Mouse (Mus musculus) embryonic facial prominence, embryonic 11.5 days (tissue): ENCODE data around the gene Grpel1. TPM values are rescaled to one million over a fixed set of nuclear protein-coding genes. Genes with fewer than 3 reads are reported as not detected.

Experiments used
- ATAC-seq: fragments of 200-750 bp; cut with Nextera tagmentation; replicated peaks from 2 replicates; pipeline ENCODE4 v1.8.0; 2017; ENCODE audit warnings: low read depth; ENCODE audit not compliant: insufficient number of reproducible peaks, low FRiP score, low TSS enrichment
- DNase-seq: peaks from one replicate; pipeline ENCODE4 v3.0.0-alpha.2; 2015; ENCODE audit warnings: low spot score
- H3K27ac ChIP-seq: fragments of 300-500 bp; sonication (generic); replicated peaks from 2 replicates; pipeline ENCODE4 v1.5.1; 2014; ENCODE audit warnings: mild to moderate bottlenecking, low read depth, low read length, control low read depth
- H3K27me3 ChIP-seq: fragments of 300-500 bp; sonication (generic); 2 replicates; pipeline ENCODE4 v1.6.1; 2014; ENCODE audit warnings: mild to moderate bottlenecking, low read length, moderate library complexity, mixed read lengths; ENCODE audit not compliant: control insufficient read depth, insufficient read depth
- H3K36me3 ChIP-seq: fragments of 300-500 bp; sonication (generic); replicated peaks from 2 replicates; pipeline ENCODE4 v1.6.1; 2014; ENCODE audit warnings: low read depth, mild to moderate bottlenecking, low read length, moderate library complexity, mixed read lengths; ENCODE audit not compliant: control insufficient read depth, insufficient read depth
- H3K4me1 ChIP-seq: fragments of 300-500 bp; sonication (generic); 2 replicates; pipeline ENCODE4 v1.6.1; 2014; ENCODE audit warnings: low read length, mixed read lengths; ENCODE audit not compliant: control insufficient read depth, insufficient read depth
- H3K4me2 ChIP-seq: fragments of 300-500 bp; sonication (generic); 2 replicates; pipeline ENCODE4 v1.6.1; 2014; ENCODE audit warnings: low read depth, mild to moderate bottlenecking, control low read depth, low read length, moderate library complexity
- H3K4me3 ChIP-seq: fragments of 300-500 bp; sonication (generic); 2 replicates; pipeline ENCODE4 v1.5.1; 2014; ENCODE audit warnings: low read depth, low read length, control low read depth
- H3K9ac ChIP-seq: fragments of 300-500 bp; sonication (generic); replicated peaks from 2 replicates; pipeline ENCODE4 v1.6.1; 2014; ENCODE audit warnings: mild to moderate bottlenecking, control low read depth, low read length
- H3K9me3 ChIP-seq: fragments of 300-500 bp; sonication (generic); replicated peaks from 2 replicates; pipeline ENCODE4 v1.6.1; 2016; ENCODE audit warnings: mild to moderate bottlenecking, low read length, inconsistent platforms, mixed read lengths; ENCODE audit not compliant: control insufficient read depth
- WGBS: fragments of 180-500 bp; shearing (Covaris S2); extraction: QIAGEN DNeasy Blood & Tissue Kit; methylation state at CpG from one replicate; pipeline ENCODE4 v1.1.7; 2014; 5-methylcytosine and 5-hydroxymethylcytosine counted together
- polyA plus RNA-seq: library from polyadenylated mRNA; unstranded; fragments of >200 nt; fragmentation: Nextera tagmentation; extraction: Ambion mirVana; gene quantifications from 2 replicates; pipeline ENCODE4 v1.2.1, GENCODE M21; 2014

The Grpel1 gene
- polyA plus RNA-seq, 1 experiment from 2014 or later: 61.4 TPM

- no peak overlapping the region for H3K9ac ChIP-seq
- no peak overlapping the region for H3K4me2 ChIP-seq
Measured at GRCm38 (mm10) chr5:36463391-36463790, 1.4 kb upstream of the Grpel1 start.

DNA sequence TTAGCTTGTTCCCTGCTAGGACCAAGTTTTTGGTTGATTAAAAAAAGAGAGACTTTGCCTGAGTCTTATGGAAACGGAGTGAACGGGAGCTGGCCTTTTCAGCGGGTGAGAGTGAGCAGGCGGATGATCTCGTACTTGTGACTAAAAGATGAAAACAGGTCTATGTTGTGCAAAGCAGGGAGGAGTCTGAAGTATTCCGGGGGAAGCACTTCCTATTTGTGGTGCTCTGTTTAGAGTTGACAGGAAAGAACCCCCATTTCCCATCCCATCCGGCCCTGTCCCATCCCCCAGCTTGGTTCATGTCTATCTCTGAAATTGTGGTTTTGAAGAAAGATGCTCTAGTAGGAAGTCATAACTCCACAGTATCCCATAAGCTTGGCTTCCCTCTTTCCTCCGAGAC is 1.1 kb downstream of the Grpel1 start:
- WGBS: 21% methylated on average over 8 of the region's 8 CpGs
- peak overlapping the region; percentile 80 for H3K4me2 ChIP-seq
- no peaks in the 10 kb centered on the region for H3K27me3 ChIP-seq
- H3K27ac ChIP-seq: no peak overlapping the region
- DNase-seq (no peak), ATAC-seq (no peak)
- peak overlapping the region; percentile 95 for H3K4me3 ChIP-seq
- no peaks in the 10 kb centered on the region; the same call in none of the 2 replicates for H3K36me3 ChIP-seq
- no peak overlapping the region; the same call in 1 of the 2 replicates for H3K9ac ChIP-seq
- H3K9me3 ChIP-seq: no peaks in the 10 kb centered on the region
- H3K4me1 ChIP-seq: no peaks in the 10 kb centered on the region

More at GRCm38 (mm10) chr5:36463391-36463790, 1.4 kb upstream of the Grpel1 start:
- Histone ChIP-seq H3K4me3 (no peak overlapping the region), H3K9me3 (no peaks in the 10 kb centered on the region), H3K27ac (no peak overlapping the region), H3K27me3 (no peaks in the 10 kb centered on the region), H3K4me1 (no peaks in the 10 kb centered on the region), H3K36me3 (no peaks in the 10 kb centered on the region)
- WGBS: 33% methylated on average over 5 of the region's 5 CpGs
- DNase-seq: no peak
- ATAC-seq: no peak

GRCm38 (mm10) chr5:36471206-36471605 is 6.4 kb downstream of the Grpel1 start:
- no peak overlapping the region for H3K27ac ChIP-seq
- H3K36me3 ChIP-seq: no peaks in the 10 kb centered on the region; the same call in none of the 2 replicates
- WGBS: 96% methylated on average over 8 of the region's 8 CpGs
- ATAC-seq (no peak), DNase-seq (no peak)
- no peak overlapping the region for H3K9ac ChIP-seq
- H3K27me3 ChIP-seq: no peaks in the 10 kb centered on the region
- no peaks in the 10 kb centered on the region for H3K4me1 ChIP-seq
- H3K9me3 ChIP-seq: no peaks in the 10 kb centered on the region
- no peak overlapping the region for H3K4me2 ChIP-seq
- no peak overlapping the region for H3K4me3 ChIP-seq

DNA sequence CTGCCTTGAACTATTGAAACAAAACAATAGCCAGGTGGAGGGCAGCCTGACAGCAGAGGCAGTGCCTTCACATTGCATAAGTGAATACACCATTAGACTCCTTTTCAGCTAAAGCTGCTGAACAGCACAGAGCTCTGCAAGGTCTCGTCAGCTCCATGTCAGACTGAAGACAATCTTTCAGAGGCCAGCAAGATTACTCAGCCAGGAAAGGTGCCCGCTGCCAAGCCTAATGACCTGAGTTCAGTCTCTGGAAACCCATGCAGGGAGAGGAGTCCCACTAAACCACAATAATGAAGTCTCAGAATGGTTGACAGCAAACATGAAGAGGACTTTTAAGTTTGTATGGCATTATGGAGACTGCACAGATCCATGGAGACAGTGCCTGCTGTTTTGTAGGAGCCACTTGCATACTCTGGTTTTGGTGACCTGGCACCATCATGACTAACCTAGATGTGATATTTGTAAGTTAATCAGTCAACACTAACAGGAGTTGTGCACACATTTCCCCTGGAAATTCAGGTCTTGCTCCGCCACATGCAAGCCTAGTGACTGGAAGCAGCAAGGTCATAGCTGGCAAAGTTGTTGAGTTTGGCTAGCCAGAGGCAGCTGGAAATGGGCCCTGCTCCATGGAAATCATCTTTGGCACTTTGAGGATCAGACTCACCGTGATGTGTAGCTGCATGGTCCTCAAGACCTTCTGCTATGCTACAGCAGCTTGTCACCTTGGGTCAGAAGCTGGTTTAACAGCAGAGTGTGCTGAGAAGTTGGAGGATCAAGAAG is 8.3 kb downstream of the Grpel1 start:
- no peaks in the 10 kb centered on the region; the same call in none of the 2 replicates for H3K36me3 ChIP-seq
- no peak overlapping the region for H3K27ac ChIP-seq
- no peaks in the 10 kb centered on the region for H3K4me1 ChIP-seq
- no peak for DNase-seq
- no peak overlapping the region for H3K4me3 ChIP-seq
- no peak overlapping the region for H3K4me2 ChIP-seq
- 90% methylated on average over 4 of the region's 4 CpGs for WGBS
- H3K27me3 ChIP-seq: no peaks in the 10 kb centered on the region
- H3K9ac ChIP-seq: no peak overlapping the region
- no peaks in the 10 kb centered on the region for H3K9me3 ChIP-seq
- ATAC-seq: no peak

- Histone ChIP-seq H3K4me2 (no peak overlapping the region), H3K9ac (no peak overlapping the region), H3K36me3 (no peaks in the 10 kb centered on the region; the same call in none of the 2 replicates), H3K4me1 (no peaks in the 10 kb centered on the region), H3K9me3 (no peaks in the 10 kb centered on the region), H3K27me3 (no peaks in the 10 kb centered on the region), H3K27ac (no peak overlapping the region), H3K4me3 (no peak overlapping the region)
- DNase-seq (peak; percentile 79), ATAC-seq (no peak)
- 82% methylated on average over 5 of the region's 5 CpGs for WGBS
Measured at GRCm38 (mm10) chr5:36474283-36474682, 9.5 kb downstream of the Grpel1 start.

- Histone ChIP-seq H3K4me2 (no peak overlapping the region), H3K4me3 (no peak overlapping the region), H3K4me1 (no peaks in the 10 kb centered on the region; the same call in 1 of the 2 replicates), H3K27ac (no peak overlapping the region), H3K9me3 (no peaks in the 10 kb centered on the region), H3K27me3 (no peaks in the 10 kb centered on the region), H3K9ac (no peak overlapping the region), H3K36me3 (no peaks in the 10 kb centered on the region; the same call in 1 of the 2 replicates)
- DNase-seq (no peak), ATAC-seq (no peak)
- 90% methylated on average over 3 of the region's 3 CpGs for WGBS
Measured at GRCm38 (mm10) chr5:36477486-36477885, 12.7 kb downstream of the Grpel1 start.

- H3K27ac ChIP-seq: no peak overlapping the region
- H3K36me3 ChIP-seq: no peaks in the 10 kb centered on the region; the same call in 1 of the 2 replicates
- no peak overlapping the region for H3K9ac ChIP-seq
- H3K4me3 ChIP-seq: no peak overlapping the region
- ATAC-seq (no peak), DNase-seq (no peak)
- H3K9me3 ChIP-seq: no peaks in the 10 kb centered on the region
- H3K4me2 ChIP-seq: no peak overlapping the region
- H3K4me1 ChIP-seq: no peaks in the 10 kb centered on the region; the same call in none of the 2 replicates
- 90% methylated on average over 6 of the region's 6 CpGs for WGBS
- no peaks in the 10 kb centered on the region for H3K27me3 ChIP-seq
Measured at GRCm38 (mm10) chr5:36478540-36479420, 14.0 kb downstream of the Grpel1 start.
